Mouse (Mus musculus) lung, postnatal 25 days (tissue): ENCODE measurements at regions not wholly inside any gene's neighbourhood (a gene's known extent, or its start where the extent isn't known, plus 50 kb on each side); places are given as distances from the start of the nearest gene placed in this dataset.
"Not testable (repeated sequence)": the region's sequence is repeated elsewhere in the genome, so short reads cannot be mapped to it uniquely, and the experiment has no call there.

Source experiments
- DNase-seq: peaks from one replicate; pipeline ENCODE4 v3.0.0; 2022; ENCODE audit warnings: low spot score

- DNase-seq: no peak
These were observed 207.3 kb upstream of the Htr1f start for GRCm38 (mm10) chr16:65312947-65313346.

DNA sequence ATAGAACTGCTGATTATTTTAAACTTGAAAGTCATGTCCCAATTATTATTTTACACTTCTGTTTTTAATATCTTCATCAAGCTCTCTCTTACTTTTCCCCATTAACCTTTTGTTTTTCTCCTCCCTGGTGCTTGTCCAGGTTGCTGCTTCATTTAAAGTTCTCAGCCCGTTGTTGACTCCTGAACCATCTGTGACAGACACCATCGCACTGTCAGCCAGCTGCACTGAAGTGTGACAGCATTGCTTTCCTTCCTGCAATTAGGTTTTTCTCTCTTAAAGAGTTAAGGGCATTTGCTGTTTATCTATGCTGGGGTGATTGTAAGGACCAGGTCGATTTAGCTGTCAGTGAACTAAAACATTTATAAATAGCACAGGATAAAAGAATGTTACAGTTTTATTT, 205.3 kb upstream of the Pou1f1 start:
- DNase-seq: no peak

GRCm38 (mm10) chr16:65332412-65332811, 187.9 kb upstream of the Pou1f1 start:
- no peak for DNase-seq

GRCm38 (mm10) chr16:65339225-65339624, 181.1 kb upstream of the Pou1f1 start:
- DNase-seq: no peak

DNA sequence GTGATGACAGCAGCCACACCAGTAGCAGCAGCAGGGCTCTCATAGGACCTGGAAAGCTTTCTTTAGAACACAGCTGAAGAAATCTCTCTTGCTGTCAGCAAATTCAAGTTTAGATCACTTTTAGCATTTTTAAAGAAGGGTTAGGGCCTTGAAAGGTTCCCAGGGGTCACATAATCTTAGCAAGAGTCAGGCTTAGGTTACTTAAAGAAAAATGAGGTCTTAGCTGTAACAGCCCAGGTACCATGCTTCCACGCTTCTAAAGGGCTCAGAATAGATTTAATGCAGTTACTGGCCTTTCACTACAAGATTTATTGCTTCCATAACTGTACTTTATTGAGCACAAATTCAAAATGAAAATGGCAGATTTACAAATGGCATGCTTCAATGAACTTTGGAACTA, 160.4 kb upstream of the Pou1f1 start:
- DNase-seq: no peak

GRCm38 (mm10) chr16:65369271-65369670, 151.0 kb upstream of the Pou1f1 start:
- DNase-seq: no peak

DNA sequence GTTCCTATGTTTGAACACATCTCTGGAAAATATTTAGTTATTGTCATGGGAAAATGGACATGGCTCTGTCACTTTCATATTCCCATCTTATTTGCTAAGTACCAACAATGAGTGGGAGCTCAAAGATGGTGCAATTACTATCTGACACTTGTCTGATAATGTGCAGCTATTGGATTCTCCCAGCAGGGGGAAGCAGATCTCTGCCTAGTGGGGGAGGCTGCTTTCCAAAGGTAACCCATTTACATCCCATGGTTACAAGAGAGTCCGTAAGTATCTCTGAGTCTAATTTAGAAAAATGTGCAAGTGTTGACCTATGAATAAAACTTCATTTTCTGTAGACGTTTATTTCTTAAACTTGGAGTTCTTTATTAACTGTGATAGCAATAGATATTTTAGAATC, 149.4 kb upstream of the Pou1f1 start:
- DNase-seq: peak; percentile 8

DNA sequence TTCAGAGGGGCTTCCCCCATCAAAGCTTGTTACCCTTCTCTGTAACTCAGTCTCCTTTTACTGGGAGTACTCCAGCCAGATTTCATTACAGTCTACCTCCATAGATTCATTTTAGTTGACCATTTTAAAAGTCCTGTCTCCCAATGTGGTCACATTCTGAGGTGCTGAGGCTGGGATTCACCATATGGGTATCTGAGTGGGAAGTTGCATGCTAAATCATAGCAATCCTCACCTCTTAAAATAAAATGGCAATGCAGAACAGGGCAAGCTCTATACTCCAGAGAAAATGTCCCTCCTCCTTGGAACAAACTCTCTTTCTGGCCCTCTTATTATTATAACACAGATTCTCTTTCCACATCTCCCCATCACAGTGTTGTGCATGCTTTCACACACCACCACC, 143.8 kb upstream of the Pou1f1 start:
- DNase-seq: no peak

DNA sequence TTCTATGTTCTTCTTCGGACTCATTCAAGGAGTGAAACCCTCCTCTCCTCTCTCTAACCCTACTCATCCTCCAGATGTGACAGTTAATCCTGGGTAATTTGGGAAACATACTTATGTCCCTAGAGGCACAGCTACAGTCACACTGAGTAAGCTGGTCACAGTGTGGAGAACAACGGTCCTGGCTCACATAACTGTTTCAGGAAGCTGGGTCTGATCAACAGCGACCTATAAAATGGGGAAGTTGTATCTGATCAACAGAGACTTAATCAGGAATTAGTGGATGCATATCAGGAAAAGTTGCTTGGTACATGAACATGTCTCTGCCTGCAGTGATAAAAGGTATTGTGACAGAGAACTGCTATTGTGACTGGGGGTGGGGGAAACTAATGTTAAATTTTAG, 142.0 kb upstream of the Pou1f1 start:
- DNase-seq: no peak

- no peak for DNase-seq
These were observed 140.4 kb upstream of the Pou1f1 start for GRCm38 (mm10) chr16:65379939-65380338.

GRCm38 (mm10) chr16:65403926-65404648, 116.2 kb upstream of the Pou1f1 start:
- no peak for DNase-seq

- DNase-seq: no peak
These were observed 115.5 kb upstream of the Pou1f1 start for GRCm38 (mm10) chr16:65404816-65405215.

- no peak for DNase-seq
These were observed 114.3 kb upstream of the Pou1f1 start for GRCm38 (mm10) chr16:65405824-65406556.

GRCm38 (mm10) chr16:65432046-65432445, 88.3 kb upstream of the Pou1f1 start:
- not testable (repeated sequence) for DNase-seq

DNA sequence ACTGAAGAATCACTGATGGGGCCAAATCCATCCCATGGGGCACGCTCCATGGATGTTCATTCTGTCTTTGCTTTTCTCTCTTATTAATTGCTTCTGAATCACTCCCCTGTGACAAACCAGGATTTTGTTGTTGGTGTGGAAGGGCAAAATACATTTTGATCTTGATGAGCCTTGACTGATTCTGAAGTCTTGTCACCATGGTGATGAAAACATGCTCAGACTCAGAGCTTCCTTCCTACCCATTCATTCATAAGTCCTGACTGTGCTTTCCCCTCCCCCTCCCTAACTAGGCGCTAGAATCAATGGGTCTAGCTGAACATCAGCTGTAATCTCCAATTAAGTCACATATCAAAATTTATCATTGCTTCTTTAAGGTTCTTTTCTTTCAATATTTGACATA, 84.2 kb upstream of the Pou1f1 start:
- no peak for DNase-seq

DNA sequence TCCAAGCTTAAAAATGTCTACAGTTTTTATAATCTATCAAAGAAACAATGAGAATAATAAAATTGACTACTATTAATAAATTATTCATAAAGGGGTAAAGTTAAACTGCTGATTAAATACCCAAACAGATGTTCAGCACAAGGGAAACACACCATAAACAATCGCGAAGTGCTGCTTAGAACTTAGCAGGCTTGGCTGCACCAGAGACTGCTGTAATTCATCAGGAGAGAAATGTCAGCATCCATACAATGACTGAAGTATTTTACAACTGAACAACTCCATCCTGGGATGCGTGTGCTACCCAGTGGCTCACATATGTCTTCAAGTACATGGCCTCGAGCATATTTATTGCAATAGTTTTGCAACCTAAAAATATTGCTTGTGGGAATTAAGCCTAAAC, 78.4 kb upstream of the Pou1f1 start:
- no peak for DNase-seq

GRCm38 (mm10) chr16:65448810-65449209, 71.5 kb upstream of the Pou1f1 start:
- peak; percentile 41 for DNase-seq

GRCm38 (mm10) chr16:65450706-65451105, 69.6 kb upstream of the Pou1f1 start:
- DNase-seq: peak; percentile 4

- DNase-seq: no peak
These were observed 68.4 kb upstream of the Pou1f1 start for GRCm38 (mm10) chr16:65451885-65452284.

- not testable (repeated sequence) for DNase-seq
These were observed 63.4 kb upstream of the Pou1f1 start for GRCm38 (mm10) chr16:65456948-65457347.

GRCm38 (mm10) chr16:65458234-65458633, 62.1 kb upstream of the Pou1f1 start:
- no peak for DNase-seq

- DNase-seq: no peak
These were observed 50.6 kb upstream of the Pou1f1 start for GRCm38 (mm10) chr16:65469681-65470080.
